In genomic region chr3:84580716-84581115, GRCm38 (mm10) we compare ENCODE assay signal across 10 mouse cellular contexts. TPM values are rescaled to one million over a fixed set of nuclear protein-coding genes. Genes with fewer than 3 reads are reported as not detected.
DNase-seq lines count a peak whose midpoint lies in the region; ATAC-seq lines count a peak whose summit lies in the region.
"Had no signal": no experiment of that assay in that cellular context is flagged by ENCODE, and none has a peak within 500 bp of the region (broad histone marks: within the 10 kb centered on the region; RNA-seq: fewer than 3 reads in every experiment).

No protein-coding gene starts in this region.

- no peak for ATAC-seq in heart, embryonic 13.5 days (ENCODE audit: extremely low read depth, insufficient number of reproducible peaks, low FRiP score, low TSS enrichment)
- ATAC-seq in hindbrain, embryonic 14.5 days (ENCODE audit: low FRiP score), result no peak

- H3K4me2 ChIP-seq in heart, embryonic 13.5 days, result peak overlapping the region; percentile 90
- H3K4me2 ChIP-seq in hindbrain, embryonic 14.5 days (replicated peaks), result peak overlapping the region; percentile 88

- peak overlapping the region; percentile 93 for H3K9ac ChIP-seq in heart, embryonic 13.5 days
- H3K9ac ChIP-seq in hindbrain, embryonic 14.5 days, result 0 out of 2 replicates have a peak overlapping the region, but pooled peaks have one; percentile 75

- no peak for DNase-seq in heart, postnatal 36 days
- peak; percentile 10 for DNase-seq in NIH3T3 (ENCODE audit: low read depth)
- DNase-seq in hindbrain, embryonic 14.5 days (ENCODE audit: low spot score), result no peak
- no peak for DNase-seq in cerebellum, adult 11 months
- DNase-seq in layer of hippocampus, adult 9-11 months, result no peak
- DNase-seq in Muller cell, postnatal 12 days (ENCODE audit: inconsistent ontology term), result no peak
- DNase-seq: cerebellum, postnatal 10 days; gastrocnemius, postnatal 25 days had no signal

- H3K4me3 ChIP-seq in heart, embryonic 13.5 days, result peak overlapping the region; percentile 86
- peak overlapping the region; percentile 59; the same call in 1 of the 2 replicates for H3K4me3 ChIP-seq in hindbrain, embryonic 14.5 days (replicated peaks; ENCODE audit: low read length)
- peak overlapping the region; percentile 96; the same call in 1 of the 2 replicates for H3K4me3 ChIP-seq in macrophage (ENCODE audit: inconsistent target)

- H3K36me3 ChIP-seq in heart, embryonic 13.5 days, result no peaks in the 10 kb centered on the region
- no peaks in the 10 kb centered on the region for H3K36me3 ChIP-seq in hindbrain, embryonic 14.5 days (replicated peaks; ENCODE audit: control insufficient read depth, insufficient read depth)
- no peaks in the 10 kb centered on the region for H3K36me3 ChIP-seq in macrophage (ENCODE audit: inconsistent target)

- 11% methylated on average over 4 of the region's 4 CpGs for WGBS in heart, embryonic 13.5 days
- 64% methylated on average over 4 of the region's 4 CpGs for WGBS in hindbrain, embryonic 14.5 days
- WGBS in macrophage (ENCODE audit: missing documents), result 10% methylated on average over 4 of the region's 4 CpGs

- H3K9me3 ChIP-seq in heart, embryonic 13.5 days, result no peaks in the 10 kb centered on the region
- no peaks in the 10 kb centered on the region for H3K9me3 ChIP-seq in hindbrain, embryonic 14.5 days (ENCODE audit: control insufficient read depth, low read length)

- peaks cover 66% of the 10 kb centered on the region for H3K79me2 ChIP-seq in macrophage (ENCODE audit: inconsistent target)

- intact Hi-C loops in heart, postnatal 36 days (cut with DNase I), result no loop called here

- H3K27me3 ChIP-seq in heart, embryonic 13.5 days (replicated peaks), result no peaks in the 10 kb centered on the region
- H3K27me3 ChIP-seq in hindbrain, embryonic 14.5 days (ENCODE audit: control insufficient read depth, insufficient read depth, low read length), result no peaks in the 10 kb centered on the region

- no peak overlapping the region for H3K27ac ChIP-seq in heart, embryonic 13.5 days (replicated peaks)
- no peak overlapping the region for H3K27ac ChIP-seq in hindbrain, embryonic 14.5 days
- no peak overlapping the region for H3K27ac ChIP-seq in macrophage

- H3K4me1 ChIP-seq in heart, embryonic 13.5 days, result peaks cover 69% of the 10 kb centered on the region
- peaks cover 25% of the 10 kb centered on the region for H3K4me1 ChIP-seq in hindbrain, embryonic 14.5 days (replicated peaks; ENCODE audit: control insufficient read depth, insufficient read depth, low read length)

RNA-seq across cellular contexts. Expression of gene Arfip1, which starts 1.7 kb away (rescaled TPM):
- 42.5 and 47.2 TPM in 2 replicates for polyA plus RNA-seq in heart, embryonic 13.5 days (2015; fragmentation: Nextera tagmentation; extraction: Ambion mirVana)
- 10 to 100 TPM; 13.8 to 19.5 TPM for total RNA-seq in heart, postnatal 36 days (2021)
- polyA plus RNA-seq in hindbrain, embryonic 14.5 days (2014; fragmentation: Nextera tagmentation; extraction: Ambion mirVana), result 27.1 and 27.9 TPM in 2 replicates
- total RNA-seq in macrophage (2018; cell fraction: chromatin; rRNA removed), result 10 to 100 TPM in 22 of 26 experiments, 1 to 10 TPM in 4; 7.9 to 59.0 (median 31.1) TPM
- total RNA-seq in macrophage (2018; cell fraction: cytosol; rRNA removed), result 10 to 100 TPM; 32.4 to 70.7 (median 52.5) TPM
- total RNA-seq in macrophage (2018; cell fraction: nucleus; rRNA removed), result 10 to 100 TPM; 13.6 to 78.5 (median 42.9) TPM
- polyA plus RNA-seq in macrophage (2018), result 40.0 to 44.3 TPM (median 42.0 TPM) in 3 replicates

RNA-seq across cellular contexts. Expression of gene Tigd4, which starts 12.7 kb away (rescaled TPM):
- polyA plus RNA-seq in heart, embryonic 13.5 days (2015; fragmentation: Nextera tagmentation; extraction: Ambion mirVana), result 0.05 and 0.06 TPM in 2 replicates
- under 1 TPM in 1 of 2 experiments, not detected in 1; 0.08 TPM for total RNA-seq in heart, postnatal 36 days (2021)
- not detected in 2 replicates for polyA plus RNA-seq in hindbrain, embryonic 14.5 days (2014; fragmentation: Nextera tagmentation; extraction: Ambion mirVana)
- under 1 TPM in 1 of 26 experiments, not detected in 25; 0.29 TPM for total RNA-seq in macrophage (2018; cell fraction: chromatin; rRNA removed)
- not detected for total RNA-seq in macrophage (2018; cell fraction: cytosol; rRNA removed)
- total RNA-seq in macrophage (2018; cell fraction: nucleus; rRNA removed), result not detected
- not detected in 3 replicates for polyA plus RNA-seq in macrophage (2018)
